Mouse (Mus musculus) left cerebral cortex, adult 11 months (tissue): ENCODE results near the gene Ttn.

Source experiments
- DNase-seq: peaks from one replicate; pipeline ENCODE4 v3.0.0; 2022; ENCODE audit warnings: low spot score

Gene Ttn

DNA sequence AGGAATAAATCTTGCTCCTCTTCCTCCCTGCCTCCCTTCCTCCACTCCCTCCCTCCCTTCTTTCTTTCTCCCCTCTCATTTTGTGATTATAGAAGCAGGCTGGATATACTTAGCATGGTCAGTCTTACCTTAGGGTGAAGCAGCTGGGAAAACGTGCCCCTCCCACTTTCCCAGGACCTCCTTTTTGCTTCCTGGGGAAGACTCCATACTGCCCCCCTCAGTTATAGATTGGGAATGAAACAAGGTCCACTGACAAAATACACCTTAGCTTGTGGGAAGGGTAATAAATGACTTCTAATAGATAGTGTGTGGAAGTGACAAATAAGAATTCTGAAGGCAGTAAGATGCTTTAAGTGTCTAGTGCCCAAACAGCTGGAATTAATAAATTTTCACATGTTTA, 326.4 kb downstream of the Ttn start:
- no peak for DNase-seq

DNA sequence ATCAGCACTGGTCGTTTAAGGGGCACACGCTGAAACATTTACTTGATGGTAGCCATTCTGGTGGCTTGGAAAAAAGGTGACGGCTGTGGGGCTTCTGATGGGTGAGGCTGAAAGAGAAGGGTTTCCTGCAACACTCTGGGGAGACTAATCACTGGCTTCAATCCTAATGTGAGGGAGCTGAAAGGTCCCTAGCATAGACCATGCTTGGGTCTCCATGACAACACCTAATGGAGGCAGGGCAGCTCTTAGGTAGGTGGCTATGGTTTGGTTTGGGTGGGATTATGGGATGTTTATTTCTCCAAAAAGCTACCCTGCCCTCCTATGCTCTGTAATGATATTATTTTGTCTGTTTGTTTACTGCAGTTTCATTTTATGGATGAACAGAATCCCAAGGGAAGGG, 326.9 kb downstream of the Ttn start:
- DNase-seq: no peak

DNA sequence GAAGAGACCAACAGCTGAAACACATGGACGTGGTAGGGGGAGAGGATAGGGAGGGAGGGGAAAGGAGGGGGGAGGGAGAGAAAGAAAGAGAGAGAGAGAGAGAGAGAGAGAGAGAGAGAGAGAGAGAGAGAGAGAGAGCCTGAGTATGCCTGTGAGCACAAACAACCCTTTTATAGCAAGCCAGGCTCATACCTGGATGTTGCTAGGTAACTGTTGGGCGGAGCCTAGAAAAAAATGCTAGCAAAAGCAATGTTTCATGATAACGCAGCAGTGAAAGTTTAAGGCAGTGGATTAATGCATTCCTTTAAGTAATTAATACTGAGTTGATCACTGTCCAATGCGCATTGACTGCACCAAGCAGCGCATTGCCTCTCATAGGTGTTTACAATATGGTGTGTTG, 327.7 kb downstream of the Ttn start:
- DNase-seq: no peak
